Mouse (Mus musculus) heart, postnatal 0 days (tissue): Measurements from ENCODE around the gene Ackr2.
A peak's percentile ranks its signal among the peaks of the same experiment; 100 is the strongest.

Experiments
- CTCF ChIP-seq: IDR thresholded peaks from 2 replicates; pipeline ENCODE4 v1.5.1; 2016; ENCODE audit warnings: antibody characterized with exemption, control low read depth, low read depth
- EP300 ChIP-seq: IDR thresholded peaks from 2 replicates; pipeline ENCODE4 v1.6.1; 2016; ENCODE audit warnings: antibody characterized with exemption, low read depth

DNA sequence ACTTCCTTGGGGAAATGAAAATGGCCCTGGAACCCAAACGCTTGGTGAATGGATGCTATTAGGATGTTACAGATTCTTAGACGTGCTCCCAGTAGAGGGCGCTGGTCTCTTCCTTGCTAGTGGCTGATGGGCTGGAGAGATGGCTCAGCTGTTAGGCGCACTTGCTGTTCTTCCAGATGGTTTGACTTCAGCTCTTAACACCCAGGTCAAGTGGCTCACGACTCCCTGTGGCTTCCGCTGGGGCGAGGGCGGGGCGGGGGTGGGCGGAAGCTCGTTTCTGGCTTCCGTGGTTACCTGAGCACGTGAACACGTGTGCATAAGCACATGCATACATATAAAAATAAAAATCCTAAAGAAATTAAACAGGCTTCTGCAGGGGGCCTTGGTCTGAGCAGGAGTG is 17.3 kb upstream of the Ackr2 start:
- TF ChIP-seq CTCF (peak; percentile 61), EP300 (no peak)
